11 mouse cellular contexts compared by ENCODE assay signal in the genomic region with DNA sequence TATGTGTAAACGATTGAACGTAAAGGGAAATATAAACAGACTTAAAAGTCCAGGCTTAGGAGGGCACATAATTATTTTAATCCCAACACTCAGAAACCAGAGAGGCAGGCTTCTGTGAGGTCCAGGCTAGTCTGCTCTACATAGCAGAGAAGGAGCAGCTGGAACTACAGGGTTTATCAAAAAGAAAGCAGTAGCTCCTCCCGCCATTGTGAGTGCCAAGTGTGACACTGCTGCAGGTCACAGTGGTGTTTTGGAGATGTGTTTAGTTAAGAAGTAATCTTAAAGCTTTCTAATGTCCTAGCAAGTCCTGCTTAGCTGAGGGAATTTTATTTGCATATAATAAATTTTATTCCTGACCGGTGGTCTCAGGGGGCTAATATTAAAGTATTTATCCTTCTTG. TPM values are rescaled to one million over a fixed set of nuclear protein-coding genes. Genes with fewer than 3 reads are reported as not detected.
DNase-seq lines count a peak whose midpoint lies in the region; ATAC-seq and TF ChIP-seq lines count a peak whose summit lies in the region.
"Had no signal": no experiment of that assay in that cellular context is flagged by ENCODE, and none has a peak within 500 bp of the region (broad histone marks: within the 10 kb centered on the region; RNA-seq: fewer than 3 reads in every experiment).

No protein-coding gene starts in this region.

- DNase-seq in embryo, embryonic 10.5 days (ENCODE audit: low spot score), result peak; percentile 9
- DNase-seq in embryo, embryonic 10 days (ENCODE audit: low spot score), result no peak
- no peak for DNase-seq in kidney, adult 18-20 months
- no peak for DNase-seq in stomach, postnatal 0 days (ENCODE audit: low spot score)
- DNase-seq in left cerebral cortex, postnatal 36 days (ENCODE audit: low spot score in 2 of 2), result no peak
- no peak for DNase-seq in left cerebral cortex, adult 9 months (ENCODE audit: low spot score in 2 of 2)

- H3K27me3 ChIP-seq in kidney, embryonic 15.5 days, result no peaks in the 10 kb centered on the region
- H3K27me3 ChIP-seq in stomach, embryonic 14.5 days (ENCODE audit: control insufficient read depth, insufficient read depth, low read length), result no peaks in the 10 kb centered on the region
- no peaks in the 10 kb centered on the region for H3K27me3 ChIP-seq in stomach, postnatal 0 days (ENCODE audit: control insufficient read depth, insufficient read depth, low read length)
- H3K27me3 ChIP-seq: forebrain, embryonic 13.5 days; intestine, embryonic 15.5 days; lung, embryonic 15.5 days had no signal

- peak overlapping the region; percentile 14; the same call in 1 of the 2 replicates for H3K4me2 ChIP-seq in kidney, embryonic 15.5 days
- H3K4me2 ChIP-seq in stomach, embryonic 14.5 days (replicated peaks; ENCODE audit: low read depth, low read length), result no peak overlapping the region
- H3K4me2 ChIP-seq in stomach, postnatal 0 days (replicated peaks; ENCODE audit: low read depth), result no peak overlapping the region

- H3K9me3 ChIP-seq in kidney, embryonic 15.5 days (replicated peaks), result no peaks in the 10 kb centered on the region
- no peaks in the 10 kb centered on the region for H3K9me3 ChIP-seq in stomach, embryonic 14.5 days (ENCODE audit: control insufficient read depth, low read depth, low read length)
- H3K9me3 ChIP-seq in stomach, postnatal 0 days (ENCODE audit: control insufficient read depth, low read length), result no peaks in the 10 kb centered on the region
- H3K9me3 ChIP-seq: forebrain, embryonic 13.5 days; intestine, embryonic 15.5 days; lung, embryonic 15.5 days had no signal

- WGBS in kidney, embryonic 15.5 days, result 57% methylated on average over 4 of the region's 4 CpGs
- 30% methylated on average over 4 of the region's 4 CpGs for WGBS in stomach, embryonic 14.5 days
- 20% methylated on average over 4 of the region's 4 CpGs for WGBS in stomach, postnatal 0 days

- H3K9ac ChIP-seq in kidney, embryonic 15.5 days, result no peak overlapping the region
- no peak overlapping the region for H3K9ac ChIP-seq in stomach, embryonic 14.5 days (replicated peaks; ENCODE audit: low read depth, low read length)
- H3K9ac ChIP-seq in stomach, postnatal 0 days (ENCODE audit: low read length), result no peak overlapping the region
- H3K9ac ChIP-seq: forebrain, embryonic 13.5 days; intestine, embryonic 15.5 days; lung, embryonic 15.5 days had no signal

- H3K27ac ChIP-seq in kidney, embryonic 15.5 days, result 0 out of 2 replicates have a peak overlapping the region, but pooled peaks have one; percentile 41
- peak overlapping the region; percentile 23; the same call in 1 of the 2 replicates for H3K27ac ChIP-seq in stomach, embryonic 14.5 days (ENCODE audit: low read length)
- no peak overlapping the region for H3K27ac ChIP-seq in stomach, postnatal 0 days (replicated peaks)
- H3K27ac ChIP-seq: forebrain, embryonic 13.5 days; intestine, embryonic 15.5 days; lung, embryonic 15.5 days had no signal

- no peak overlapping the region for H3K4me3 ChIP-seq in kidney, embryonic 15.5 days (replicated peaks)
- no peak overlapping the region for H3K4me3 ChIP-seq in stomach, embryonic 14.5 days (ENCODE audit: low read depth, low read length)
- H3K4me3 ChIP-seq in stomach, postnatal 0 days (ENCODE audit: low read depth, low read length), result no peak overlapping the region

- peaks cover 8% of the 10 kb centered on the region for H3K4me1 ChIP-seq in kidney, embryonic 15.5 days
- 0 out of 2 replicates have a peak, but pooled peaks cover 3% of the 10 kb centered on the region for H3K4me1 ChIP-seq in stomach, embryonic 14.5 days (ENCODE audit: control insufficient read depth, insufficient read depth, low read length)
- no peaks in the 10 kb centered on the region for H3K4me1 ChIP-seq in stomach, postnatal 0 days (replicated peaks; ENCODE audit: control insufficient read depth, insufficient read depth)
- H3K4me1 ChIP-seq: intestine, embryonic 15.5 days had no signal

- intact Hi-C loops in left cerebral cortex, postnatal 36 days (cut with DNase I), result loop anchor here (5.0 to 10.0 kb wide), 2 partner anchors 107 to 185 kb away; no protein-coding TSS in a partner anchor

- no peak for TF ChIP-seq CTCF in stomach, postnatal 0 days (IDR thresholded peaks at IDR 0.05; ENCODE audit: low read depth)

- no peak for TF ChIP-seq EP300 in stomach, postnatal 0 days (optimal IDR thresholded peaks at IDR 0.05)

- ATAC-seq in kidney, embryonic 15.5 days (replicated peaks; ENCODE audit: low FRiP score), result no peak
- ATAC-seq in stomach, embryonic 14.5 days (ENCODE audit: insufficient number of reproducible peaks, insufficient read depth, low FRiP score, low read depth), result no peak
- ATAC-seq in stomach, postnatal 0 days (ENCODE audit: low FRiP score, low TSS enrichment), result no peak
- ATAC-seq: forebrain, embryonic 13.5 days; intestine, embryonic 15.5 days had no signal

- peaks cover 14% of the 10 kb centered on the region; the same call in 1 of the 2 replicates for H3K36me3 ChIP-seq in kidney, embryonic 15.5 days
- no peaks in the 10 kb centered on the region; the same call in 1 of the 2 replicates for H3K36me3 ChIP-seq in stomach, embryonic 14.5 days (ENCODE audit: control insufficient read depth, insufficient read depth, low read length)
- no peaks in the 10 kb centered on the region for H3K36me3 ChIP-seq in stomach, postnatal 0 days (ENCODE audit: control insufficient read depth, insufficient read depth, low read length)
- H3K36me3 ChIP-seq: intestine, embryonic 15.5 days had no signal

RNA-seq across cellular contexts. Expression of gene Nampt, which starts 2.7 kb away (rescaled TPM):
- 23.9 and 25.9 TPM in 2 replicates for polyA plus RNA-seq in kidney, embryonic 15.5 days (2015; fragmentation: Nextera tagmentation; extraction: Ambion mirVana)
- 25.2 and 27.2 TPM in 2 replicates for polyA plus RNA-seq in stomach, embryonic 14.5 days (2014; fragmentation: Nextera tagmentation; extraction: Ambion mirVana)
- 13.6 and 14.2 TPM in 2 replicates for polyA plus RNA-seq in stomach, postnatal 0 days (2015; fragmentation: Nextera tagmentation; extraction: Ambion mirVana)
- total RNA-seq in left cerebral cortex, postnatal 36 days (2021), result 10 to 100 TPM; 30.2 to 33.3 TPM
